Mouse (Mus musculus): Measurements from ENCODE around the gene Bptf. TPM values are rescaled to one million over a fixed set of nuclear protein-coding genes. Genes with fewer than 3 reads are reported as not detected.
A peak's percentile ranks its signal among the peaks of the same experiment; 100 is the strongest.
"Not testable (repeated sequence)": the region's sequence is repeated elsewhere in the genome, so short reads cannot be mapped to it uniquely, and the experiment has no call there.

Gene Bptf
- total and polyA plus RNA-seq, 2 experiments from 2014 or later, result 20.4 to 41.5 TPM

DNA sequence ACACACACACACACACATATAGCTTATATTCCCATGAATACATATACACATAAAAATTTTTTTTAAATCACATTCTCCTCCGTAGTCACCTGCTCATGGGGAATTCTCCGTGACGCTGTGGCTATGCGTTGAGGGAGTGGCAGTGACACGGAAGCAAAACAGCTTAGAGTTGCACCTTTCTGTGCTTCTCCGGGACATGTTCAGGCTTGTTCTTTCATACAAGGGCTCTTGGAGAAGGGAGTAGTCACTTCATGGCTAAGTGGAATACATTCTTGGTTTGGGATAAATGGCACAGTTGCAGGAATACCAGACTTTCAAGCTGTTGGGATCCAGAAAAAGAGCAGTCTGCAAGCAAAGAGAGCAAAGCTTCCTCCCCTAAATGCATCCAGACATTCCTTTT lies 5.7 kb upstream of the Bptf start:
- Histone ChIP-seq H3K4me1 (ENCODE audit: insufficient read depth, low read length) (peaks cover under 1% of the 10 kb centered on the region; the same call in 1 of the 2 replicates), H3K4me2 (ENCODE audit: low read depth, low read length, poor library complexity, severe bottlenecking) (no peak overlapping the region), H3K4me3 (ENCODE audit: low read depth, low read length) (no peak overlapping the region), H3K36me3 (ENCODE audit: insufficient read depth, low read length) (no peaks in the 10 kb centered on the region), H3K9me3 (ENCODE audit: low read length) (no peaks in the 10 kb centered on the region), H3K9ac (replicated peaks; ENCODE audit: low read length, poor library complexity, severe bottlenecking) (no peak overlapping the region), H3K27me3 (ENCODE audit: insufficient read depth, low read length) (no peaks in the 10 kb centered on the region), H3K27ac (ENCODE audit: low read depth, low read length) (no peak overlapping the region)
- DNase-seq (ENCODE audit: low spot score) (no peak), ATAC-seq (ENCODE audit: low FRiP score) (no peak)
- TF ChIP-seq CTCF (IDR thresholded peaks at IDR 0.05), result no peak
- 96% methylated on average over 6 of the region's 6 CpGs for WGBS

DNA sequence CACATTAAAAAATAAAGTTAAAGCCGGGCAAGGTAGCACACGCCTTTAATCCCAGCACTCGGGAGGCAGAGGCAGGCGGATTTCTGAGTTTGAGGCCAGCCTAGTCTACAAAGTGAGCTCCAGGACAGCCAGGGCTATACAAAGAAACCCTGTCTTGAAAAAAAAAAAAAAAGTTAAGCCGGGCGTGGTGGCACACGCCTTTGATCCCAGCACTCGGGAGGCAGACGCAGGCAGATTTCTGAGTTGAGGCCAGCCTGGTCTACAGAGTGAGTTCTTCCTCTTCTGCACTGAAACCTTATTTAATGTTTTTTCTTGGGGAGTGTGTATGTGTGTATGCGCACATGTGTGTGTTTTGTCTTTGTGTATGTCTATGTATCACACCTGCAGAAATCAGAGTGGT lies 4.5 kb upstream of the Bptf start:
- WGBS, result 99% methylated on average over 10 of the region's 10 CpGs
- not testable (repeated sequence) for H3K9me3 ChIP-seq (ENCODE audit: low read length); H3K4me3 ChIP-seq (ENCODE audit: low read depth, low read length); H3K9ac ChIP-seq (replicated peaks; ENCODE audit: low read length, poor library complexity, severe bottlenecking); H3K4me2 ChIP-seq (ENCODE audit: low read depth, low read length, poor library complexity, severe bottlenecking); H3K27ac ChIP-seq (ENCODE audit: low read depth, low read length); DNase-seq (ENCODE audit: low spot score); ATAC-seq (ENCODE audit: low FRiP score); H3K36me3 ChIP-seq (ENCODE audit: insufficient read depth, low read length); H3K27me3 ChIP-seq (ENCODE audit: insufficient read depth, low read length); H3K4me1 ChIP-seq (ENCODE audit: insufficient read depth, low read length)

DNA sequence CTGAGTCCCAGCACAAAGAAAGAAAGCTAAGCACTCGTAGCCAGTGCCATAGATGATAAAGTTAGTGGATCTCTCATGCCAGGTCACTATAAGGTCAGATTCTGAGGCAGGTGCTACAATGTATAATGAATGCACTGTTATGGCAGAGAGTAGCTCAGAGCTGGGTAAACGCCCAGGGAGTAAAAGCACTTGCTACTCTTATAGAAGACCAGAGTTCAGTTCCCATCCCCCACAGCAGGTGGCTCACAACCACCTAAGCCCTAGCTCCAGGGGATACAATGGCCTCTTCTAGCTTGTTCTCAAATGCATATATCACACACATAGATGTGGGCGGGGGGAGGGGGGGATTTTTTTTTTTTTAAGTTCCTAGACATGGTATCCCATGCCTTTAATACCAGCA lies 3.8 kb upstream of the Bptf start:
- no peak for TF ChIP-seq CTCF (IDR thresholded peaks at IDR 0.05)
- Histone ChIP-seq H3K4me1 (ENCODE audit: insufficient read depth, low read length) (peaks cover 2% of the 10 kb centered on the region; the same call in 1 of the 2 replicates), H3K4me2 (ENCODE audit: low read depth, low read length, poor library complexity, severe bottlenecking) (no peak overlapping the region), H3K27ac (ENCODE audit: low read depth, low read length) (no peak overlapping the region), H3K36me3 (ENCODE audit: insufficient read depth, low read length) (no peaks in the 10 kb centered on the region), H3K4me3 (ENCODE audit: low read depth, low read length) (no peak overlapping the region), H3K27me3 (ENCODE audit: insufficient read depth, low read length) (no peaks in the 10 kb centered on the region), H3K9me3 (ENCODE audit: low read length) (no peaks in the 10 kb centered on the region), H3K9ac (replicated peaks; ENCODE audit: low read length, poor library complexity, severe bottlenecking) (no peak overlapping the region)
- 61% methylated on average over 3 of the region's 3 CpGs for WGBS
- DNase-seq (ENCODE audit: low spot score), result no peak
- no peak for ATAC-seq (ENCODE audit: low FRiP score)

GRCm38 (mm10) chr11:107132426-107132825 lies 499 bp upstream of the Bptf start:
- WGBS, result under 1% methylated on average over 16 of the region's 16 CpGs
- peaks cover 8% of the 10 kb centered on the region for H3K4me1 ChIP-seq (ENCODE audit: insufficient read depth, low read length)
- H3K27ac ChIP-seq (ENCODE audit: low read depth, low read length), result no peak overlapping the region
- H3K9ac ChIP-seq (replicated peaks; ENCODE audit: low read length, poor library complexity, severe bottlenecking), result peak overlapping the region; percentile 99
- peak overlapping the region; percentile 90 for H3K4me3 ChIP-seq (ENCODE audit: low read depth, low read length)
- no peak for DNase-seq (ENCODE audit: low spot score)
- H3K27me3 ChIP-seq (ENCODE audit: insufficient read depth, low read length), result no peaks in the 10 kb centered on the region
- TF ChIP-seq CTCF (IDR thresholded peaks at IDR 0.05), result no peak
- peak; percentile 24; the same call in 1 of the 2 replicates for ATAC-seq (ENCODE audit: low FRiP score)
- H3K4me2 ChIP-seq (ENCODE audit: low read depth, low read length, poor library complexity, severe bottlenecking), result peak overlapping the region; percentile 81
- no peaks in the 10 kb centered on the region for H3K36me3 ChIP-seq (ENCODE audit: insufficient read depth, low read length)
- no peaks in the 10 kb centered on the region for H3K9me3 ChIP-seq (ENCODE audit: low read length)

GRCm38 (mm10) chr11:107130879-107131748 lies 813 bp downstream of the Bptf start:
- Histone ChIP-seq H3K9me3 (ENCODE audit: low read length) (no peaks in the 10 kb centered on the region), H3K4me3 (ENCODE audit: low read depth, low read length) (peak overlapping the region; percentile 90), H3K27me3 (ENCODE audit: insufficient read depth, low read length) (no peaks in the 10 kb centered on the region), H3K27ac (ENCODE audit: low read depth, low read length) (peak overlapping the region; percentile 99), H3K36me3 (ENCODE audit: insufficient read depth, low read length) (no peaks in the 10 kb centered on the region), H3K4me1 (ENCODE audit: insufficient read depth, low read length) (peaks cover 8% of the 10 kb centered on the region), H3K9ac (replicated peaks; ENCODE audit: low read length, poor library complexity, severe bottlenecking) (peak overlapping the region; percentile 99), H3K4me2 (ENCODE audit: low read depth, low read length, poor library complexity, severe bottlenecking) (peak overlapping the region; percentile 77)
- WGBS, result under 1% methylated on average over 44 of the region's 65 CpGs
- ATAC-seq (ENCODE audit: low FRiP score) (peak; percentile 70), DNase-seq (ENCODE audit: low spot score) (peak; percentile 57)
- TF ChIP-seq CTCF (IDR thresholded peaks at IDR 0.05), result no peak

GRCm38 (mm10) chr11:107130221-107130788 lies 1.6 kb downstream of the Bptf start:
- Histone ChIP-seq H3K9ac (replicated peaks; ENCODE audit: low read length, poor library complexity, severe bottlenecking) (peak overlapping the region; percentile 99; the same call in 1 of the 2 replicates), H3K27ac (ENCODE audit: low read depth, low read length) (peak overlapping the region; percentile 39; the same call in 1 of the 2 replicates), H3K27me3 (ENCODE audit: insufficient read depth, low read length) (no peaks in the 10 kb centered on the region), H3K4me1 (ENCODE audit: insufficient read depth, low read length) (peaks cover 8% of the 10 kb centered on the region), H3K4me2 (ENCODE audit: low read depth, low read length, poor library complexity, severe bottlenecking) (peak overlapping the region; percentile 77), H3K9me3 (ENCODE audit: low read length) (no peaks in the 10 kb centered on the region), H3K36me3 (ENCODE audit: insufficient read depth, low read length) (no peaks in the 10 kb centered on the region), H3K4me3 (ENCODE audit: low read depth, low read length) (peak overlapping the region; percentile 90)
- no peak for TF ChIP-seq CTCF (IDR thresholded peaks at IDR 0.05)
- DNase-seq (ENCODE audit: low spot score) (no peak), ATAC-seq (ENCODE audit: low FRiP score) (no peak)
- WGBS, result under 1% methylated on average over 18 of the region's 18 CpGs

Data from midbrain, postnatal 0 days (tissue).